Mouse (Mus musculus): ENCODE measurements around the gene Elmsan1. TPM values are rescaled to one million over a fixed set of nuclear protein-coding genes. Genes with fewer than 3 reads are reported as not detected.

Elmsan1 gene
- total RNA-seq, 1 experiment: 9.6 TPM

GRCm38 (mm10) chr12:84207209-84207817 is 11.4 kb downstream of the Elmsan1 start:
- Histone ChIP-seq H3K9me3 (ENCODE audit: control insufficient read depth, insufficient read depth, low read depth, low read length) (no peaks in the 10 kb centered on the region), H3K27ac (ENCODE audit: insufficient read depth, low read depth, low read length, poor library complexity, severe bottlenecking) (no peak overlapping the region), H3K4me1 (ENCODE audit: control insufficient read depth in 2 of 2, insufficient read depth in 2 of 2, low read length in 2 of 2, poor library complexity in 1 of 2) (peaks cover 39 to 67% of the 10 kb centered on the region in 2 experiments), H3K4me3 (ENCODE audit: insufficient read depth in 1 of 2, low read depth in 1 of 2, low read length in 2 of 2, poor library complexity in 1 of 2, severe bottlenecking in 1 of 2) (no peak overlapping the region), H3K9ac (ENCODE audit: insufficient read depth, low read depth, low read length, poor library complexity, severe bottlenecking) (no peak overlapping the region), H3K36me3 (ENCODE audit: control insufficient read depth, insufficient read depth, low read length, poor library complexity, severe bottlenecking) (no peaks in the 10 kb centered on the region; the same call in 1 of the 2 replicates)
- in situ Hi-C loops (cut with MboI; ENCODE audit: low sequenced_read_pairs in 2 of 2, unreplicated experiment in 2 of 2): no loop called here
- no peak for DNase-seq (ENCODE audit: low read depth, low spot score)
- TF ChIP-seq ZC3H11A (IDR thresholded peaks at IDR 0.05; ENCODE audit: borderline replicate concordance, low read depth, low read length) (no peak), MAFK (IDR thresholded peaks at IDR 0.05; ENCODE audit: insufficient read depth, low read depth, low read length) (no peak), HCFC1 (IDR thresholded peaks at IDR 0.05; ENCODE audit: borderline replicate concordance, insufficient read depth, low read length) (no peak), CHD2 (IDR thresholded peaks at IDR 0.05; ENCODE audit: low read depth, low read length) (no peak), ZNF384 (IDR thresholded peaks at IDR 0.05; ENCODE audit: low read depth, low read length) (no peak)

GRCm38 (mm10) chr12:84206525-84206924 is 12.2 kb downstream of the Elmsan1 start:
- no peak for DNase-seq (ENCODE audit: low read depth, low spot score)
- in situ Hi-C loops (cut with MboI; ENCODE audit: low sequenced_read_pairs in 2 of 2, unreplicated experiment in 2 of 2): no loop called here
- Histone ChIP-seq H3K9ac (ENCODE audit: insufficient read depth, low read depth, low read length, poor library complexity, severe bottlenecking) (peak overlapping the region; percentile 21; the same call in 1 of the 2 replicates), H3K4me3 (ENCODE audit: insufficient read depth in 1 of 2, low read depth in 1 of 2, low read length in 2 of 2, poor library complexity in 1 of 2, severe bottlenecking in 1 of 2) (no peak overlapping the region), H3K27ac (ENCODE audit: insufficient read depth, low read depth, low read length, poor library complexity, severe bottlenecking) (no peak overlapping the region), H3K36me3 (ENCODE audit: control insufficient read depth, insufficient read depth, low read length, poor library complexity, severe bottlenecking) (no peaks in the 10 kb centered on the region; the same call in 1 of the 2 replicates), H3K4me1 (ENCODE audit: control insufficient read depth in 2 of 2, insufficient read depth in 2 of 2, low read length in 2 of 2, poor library complexity in 1 of 2) (peaks cover 42 to 72% of the 10 kb centered on the region in 2 experiments), H3K9me3 (ENCODE audit: control insufficient read depth, insufficient read depth, low read depth, low read length) (no peaks in the 10 kb centered on the region)
- no peak for TF ChIP-seq ZC3H11A (IDR thresholded peaks at IDR 0.05; ENCODE audit: borderline replicate concordance, low read depth, low read length)
- no peak for TF ChIP-seq MAFK (IDR thresholded peaks at IDR 0.05; ENCODE audit: insufficient read depth, low read depth, low read length)
- no peak for TF ChIP-seq HCFC1 (IDR thresholded peaks at IDR 0.05; ENCODE audit: borderline replicate concordance, insufficient read depth, low read length)
- no peak for TF ChIP-seq CHD2 (IDR thresholded peaks at IDR 0.05; ENCODE audit: low read depth, low read length)
- no peak for TF ChIP-seq ZNF384 (IDR thresholded peaks at IDR 0.05; ENCODE audit: low read depth, low read length)

- H3K9ac ChIP-seq (ENCODE audit: insufficient read depth, low read depth, low read length, poor library complexity, severe bottlenecking): no peak overlapping the region
- H3K4me3 ChIP-seq (ENCODE audit: insufficient read depth in 1 of 2, low read depth in 1 of 2, low read length in 2 of 2, poor library complexity in 1 of 2, severe bottlenecking in 1 of 2): no peak overlapping the region
- DNase-seq (ENCODE audit: low read depth, low spot score): no peak
- in situ Hi-C loops (cut with MboI; ENCODE audit: low sequenced_read_pairs in 2 of 2, unreplicated experiment in 2 of 2): no loop called here
- H3K27ac ChIP-seq (ENCODE audit: insufficient read depth, low read depth, low read length, poor library complexity, severe bottlenecking): no peak overlapping the region
- H3K4me1 ChIP-seq (ENCODE audit: control insufficient read depth in 2 of 2, insufficient read depth in 2 of 2, low read length in 2 of 2, poor library complexity in 1 of 2): peaks cover 44 to 76% of the 10 kb centered on the region in 2 experiments
- no peaks in the 10 kb centered on the region; the same call in 1 of the 2 replicates for H3K36me3 ChIP-seq (ENCODE audit: control insufficient read depth, insufficient read depth, low read length, poor library complexity, severe bottlenecking)
- H3K9me3 ChIP-seq (ENCODE audit: control insufficient read depth, insufficient read depth, low read depth, low read length): no peaks in the 10 kb centered on the region
- TF ChIP-seq MAFK (IDR thresholded peaks at IDR 0.05; ENCODE audit: insufficient read depth, low read depth, low read length): no peak
- TF ChIP-seq ZNF384 (IDR thresholded peaks at IDR 0.05; ENCODE audit: low read depth, low read length): no peak
- TF ChIP-seq CHD2 (IDR thresholded peaks at IDR 0.05; ENCODE audit: low read depth, low read length): no peak
- TF ChIP-seq ZC3H11A (IDR thresholded peaks at IDR 0.05; ENCODE audit: borderline replicate concordance, low read depth, low read length): no peak
- TF ChIP-seq HCFC1 (IDR thresholded peaks at IDR 0.05; ENCODE audit: borderline replicate concordance, insufficient read depth, low read length): no peak
Observed at GRCm38 (mm10) chr12:84205659-84206185, 13.0 kb downstream of the Elmsan1 start.

GRCm38 (mm10) chr12:84204662-84205061 is 14.0 kb downstream of the Elmsan1 start:
- peaks cover 39 to 66% of the 10 kb centered on the region in 2 experiments for H3K4me1 ChIP-seq (ENCODE audit: control insufficient read depth in 2 of 2, insufficient read depth in 2 of 2, low read length in 2 of 2, poor library complexity in 1 of 2)
- no peak overlapping the region for H3K27ac ChIP-seq (ENCODE audit: insufficient read depth, low read depth, low read length, poor library complexity, severe bottlenecking)
- TF ChIP-seq CHD2 (IDR thresholded peaks at IDR 0.05; ENCODE audit: low read depth, low read length) (no peak), MAFK (IDR thresholded peaks at IDR 0.05; ENCODE audit: insufficient read depth, low read depth, low read length) (no peak)
- in situ Hi-C loops (cut with MboI; ENCODE audit: low sequenced_read_pairs in 2 of 2, unreplicated experiment in 2 of 2): no loop called here
- H3K9ac ChIP-seq (ENCODE audit: insufficient read depth, low read depth, low read length, poor library complexity, severe bottlenecking): no peak overlapping the region
- H3K4me3 ChIP-seq (ENCODE audit: insufficient read depth in 1 of 2, low read depth in 1 of 2, low read length in 2 of 2, poor library complexity in 1 of 2, severe bottlenecking in 1 of 2): no peak overlapping the region
- no peaks in the 10 kb centered on the region for H3K9me3 ChIP-seq (ENCODE audit: control insufficient read depth, insufficient read depth, low read depth, low read length)
- DNase-seq (ENCODE audit: low read depth, low spot score): no peak
- H3K36me3 ChIP-seq (ENCODE audit: control insufficient read depth, insufficient read depth, low read length, poor library complexity, severe bottlenecking): no peaks in the 10 kb centered on the region; the same call in 1 of the 2 replicates

All from ES-E14 (cell line).